Mouse (Mus musculus) ES-Bruce4 (cell line): ENCODE measurements around the gene Fam76b. TPM values are rescaled to one million over a fixed set of nuclear protein-coding genes. Genes with fewer than 3 reads are reported as not detected.

Experiments used
- H3K27ac ChIP-seq: 2 replicates; pipeline ENCODE4 v1.5.1; 2012; ENCODE audit warnings: low read length, inconsistent platforms; ENCODE audit not compliant: insufficient read depth
- H3K27me3 ChIP-seq: 2 replicates; pipeline ENCODE4 v1.6.1; 2012; ENCODE audit warnings: mild to moderate bottlenecking, low read length, inconsistent platforms; ENCODE audit not compliant: control insufficient read depth, poor library complexity, insufficient read depth, severe bottlenecking
- H3K36me3 ChIP-seq: 2 replicates; pipeline ENCODE4 v1.6.1; 2012; ENCODE audit warnings: inconsistent platforms, mild to moderate bottlenecking, low read length, moderate library complexity; ENCODE audit not compliant: control insufficient read depth, poor library complexity, insufficient read depth, severe bottlenecking
- H3K4me1 ChIP-seq: one replicate; pipeline ENCODE4 v1.8.1; 2011; ENCODE audit warnings: low read length; ENCODE audit not compliant: control insufficient read depth, insufficient read depth
- H3K4me3 ChIP-seq: 2 replicates; pipeline ENCODE4 v1.5.1; 2011; ENCODE audit warnings: low read depth, mild to moderate bottlenecking, low read length
- H3K9ac ChIP-seq: 2 replicates; pipeline ENCODE4 v1.6.1; 2012; ENCODE audit warnings: low read depth, mild to moderate bottlenecking, inconsistent platforms; ENCODE audit not compliant: poor library complexity, severe bottlenecking
- H3K9me3 ChIP-seq: replicated peaks from 2 replicates; pipeline ENCODE4 v1.6.1; 2012; ENCODE audit warnings: mild to moderate bottlenecking, low read length, inconsistent platforms; ENCODE audit not compliant: control insufficient read depth, poor library complexity, insufficient read depth, severe bottlenecking
- CTCF ChIP-seq: IDR thresholded peaks from one replicate; pipeline ENCODE4 v1.8.1; 2011; ENCODE audit warnings: low read depth, low read length
- EP300 ChIP-seq: IDR thresholded peaks from 2 replicates; pipeline ENCODE4 v1.6.1; 2011; ENCODE audit warnings: low read depth, low read length; ENCODE audit not compliant: insufficient read depth
- POLR2A ChIP-seq: IDR thresholded peaks from one replicate; pipeline ENCODE4 v1.8.1; 2011; ENCODE audit warnings: low read length; ENCODE audit not compliant: insufficient read depth
- polyA plus RNA-seq: library from polyadenylated mRNA; stranded (reverse); fragments of >200 nt; gene quantifications from 2 replicates; pipeline ENCODE4 v1.2.4, GENCODE M21; 2011; ENCODE audit warnings: low read depth; ENCODE audit not compliant: missing spikeins, insufficient read depth, insufficient read length

Gene Fam76b
- polyA plus RNA-seq, 1 experiment = 58.8 TPM

DNA sequence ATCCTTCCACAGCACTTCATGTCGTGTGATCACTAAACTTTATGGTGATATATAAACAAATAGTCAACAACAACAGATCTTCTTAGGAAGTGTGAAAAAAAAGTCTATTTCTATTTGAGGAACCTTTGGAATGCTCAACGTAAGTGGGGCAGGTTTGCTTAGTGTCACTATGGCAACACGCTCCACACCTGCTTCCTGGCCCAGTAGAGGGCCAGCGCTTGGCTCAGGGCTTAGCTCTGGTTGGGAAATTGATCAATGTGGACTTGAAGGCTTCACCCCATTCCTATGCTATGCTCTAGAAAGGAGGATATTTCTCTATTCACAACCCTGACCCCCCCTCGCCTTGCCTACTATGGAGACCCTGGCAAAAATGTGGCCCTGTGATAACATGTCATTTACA lies 62.7 kb downstream of the Fam76b start:
- H3K36me3 ChIP-seq = no peaks in the 10 kb centered on the region
- TF ChIP-seq CTCF (no peak), POLR2A (no peak), EP300 (no peak)
- H3K9ac ChIP-seq = no peak overlapping the region
- H3K4me3 ChIP-seq = no peak overlapping the region
- no peaks in the 10 kb centered on the region for H3K27me3 ChIP-seq
- no peak overlapping the region for H3K27ac ChIP-seq
- no peaks in the 10 kb centered on the region; the same call in 1 of the 2 replicates for H3K9me3 ChIP-seq
- no peaks in the 10 kb centered on the region for H3K4me1 ChIP-seq

DNA sequence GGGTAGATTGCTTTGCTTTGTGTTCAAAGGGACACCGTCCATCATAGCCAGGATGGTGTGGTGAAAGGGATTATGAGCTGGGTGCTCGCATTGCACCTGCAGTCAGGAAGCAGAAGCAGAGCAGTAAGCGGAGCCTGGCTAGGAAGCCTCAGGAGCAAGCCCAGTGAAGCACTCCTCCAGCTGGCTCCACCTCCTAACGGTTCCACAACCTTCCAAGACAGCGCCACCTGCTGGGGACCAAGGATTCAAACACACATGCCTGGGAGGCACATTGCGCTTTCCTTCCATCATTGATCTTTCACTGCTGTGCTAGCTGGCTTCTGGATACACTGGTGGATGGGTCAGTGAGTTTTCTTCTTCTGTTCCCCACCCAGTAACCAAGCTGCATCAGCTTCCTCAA lies 64.4 kb downstream of the Fam76b start:
- Histone ChIP-seq H3K27ac (no peak overlapping the region), H3K9me3 (no peaks in the 10 kb centered on the region; the same call in 1 of the 2 replicates), H3K36me3 (no peaks in the 10 kb centered on the region), H3K27me3 (no peaks in the 10 kb centered on the region), H3K4me1 (no peaks in the 10 kb centered on the region), H3K9ac (no peak overlapping the region), H3K4me3 (no peak overlapping the region)
- TF ChIP-seq CTCF (peak; percentile 34), POLR2A (no peak)

DNA sequence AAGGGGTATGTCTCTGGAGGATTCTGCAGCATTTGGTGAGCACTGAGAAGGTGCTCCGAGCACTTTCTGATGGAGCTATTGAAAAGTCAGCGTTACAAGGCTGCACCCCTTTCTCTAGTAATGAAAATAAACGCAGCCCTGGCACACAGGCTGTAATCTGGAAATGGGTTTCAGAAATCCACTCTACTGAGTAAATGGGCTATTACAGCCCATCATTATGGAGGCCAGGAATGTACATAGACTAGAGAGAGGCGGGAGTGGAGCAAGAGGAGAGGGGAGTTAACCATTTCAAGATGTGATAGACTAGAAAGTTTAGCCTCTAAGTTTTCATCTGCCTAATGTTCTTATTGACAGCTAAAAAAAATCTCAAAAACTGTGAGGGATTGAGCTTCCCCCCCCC lies 65.5 kb downstream of the Fam76b start:
- H3K4me3 ChIP-seq = no peak overlapping the region
- H3K9ac ChIP-seq = no peak overlapping the region
- H3K9me3 ChIP-seq = no peaks in the 10 kb centered on the region; the same call in 1 of the 2 replicates
- no peaks in the 10 kb centered on the region for H3K27me3 ChIP-seq
- H3K27ac ChIP-seq = no peak overlapping the region
- no peaks in the 10 kb centered on the region for H3K36me3 ChIP-seq
- TF ChIP-seq EP300 (no peak), CTCF (no peak), POLR2A (no peak)
- no peaks in the 10 kb centered on the region for H3K4me1 ChIP-seq

DNA sequence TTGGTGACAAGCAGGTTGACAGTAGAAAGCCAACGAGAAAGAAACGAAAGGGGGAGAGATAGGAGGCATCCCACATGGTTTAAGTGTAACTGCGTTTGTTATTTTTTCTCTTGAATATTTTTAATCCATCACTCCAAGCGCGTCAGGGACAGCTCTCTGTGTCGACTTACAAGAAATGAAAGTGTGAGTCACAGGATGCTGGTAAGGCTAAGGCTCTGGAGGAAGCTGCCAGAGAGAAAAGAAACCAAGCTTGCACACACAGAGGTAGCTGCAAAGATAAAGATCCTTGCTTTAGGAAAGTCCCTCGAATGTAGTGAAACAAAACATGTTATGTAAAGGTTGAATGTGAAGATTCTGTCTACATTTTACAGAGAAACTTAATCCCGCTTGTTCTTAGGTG lies 67.0 kb downstream of the Fam76b start:
- TF ChIP-seq CTCF (no peak), EP300 (no peak), POLR2A (no peak)
- no peak overlapping the region for H3K4me3 ChIP-seq
- no peak overlapping the region for H3K9ac ChIP-seq
- H3K4me1 ChIP-seq = no peaks in the 10 kb centered on the region
- no peaks in the 10 kb centered on the region; the same call in 1 of the 2 replicates for H3K9me3 ChIP-seq
- H3K27ac ChIP-seq = no peak overlapping the region
- H3K36me3 ChIP-seq = no peaks in the 10 kb centered on the region
- no peaks in the 10 kb centered on the region for H3K27me3 ChIP-seq

DNA sequence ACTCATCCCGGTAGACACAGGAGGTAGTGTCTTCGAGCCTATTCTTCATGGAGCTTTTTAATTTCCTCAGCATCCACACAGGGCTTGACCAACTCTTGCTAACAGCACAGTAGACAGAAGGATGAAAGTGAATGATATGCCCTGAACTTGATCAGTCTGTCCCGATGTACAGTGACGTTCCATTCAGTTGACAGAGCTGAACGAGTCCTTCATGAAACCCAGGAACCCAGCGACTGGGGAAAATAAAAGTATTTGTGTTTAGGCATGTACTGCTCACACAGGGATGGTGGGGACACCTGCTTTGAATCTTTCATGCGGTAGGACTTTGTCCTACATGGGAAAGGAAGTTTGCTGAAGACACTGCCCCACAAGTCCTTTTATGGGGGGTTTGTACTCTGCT lies 67.4 kb downstream of the Fam76b start:
- Histone ChIP-seq H3K36me3 (no peaks in the 10 kb centered on the region), H3K27ac (no peak overlapping the region), H3K27me3 (no peaks in the 10 kb centered on the region), H3K9me3 (no peaks in the 10 kb centered on the region; the same call in 1 of the 2 replicates), H3K4me3 (no peak overlapping the region), H3K4me1 (no peaks in the 10 kb centered on the region), H3K9ac (no peak overlapping the region)
- TF ChIP-seq POLR2A = no peak

DNA sequence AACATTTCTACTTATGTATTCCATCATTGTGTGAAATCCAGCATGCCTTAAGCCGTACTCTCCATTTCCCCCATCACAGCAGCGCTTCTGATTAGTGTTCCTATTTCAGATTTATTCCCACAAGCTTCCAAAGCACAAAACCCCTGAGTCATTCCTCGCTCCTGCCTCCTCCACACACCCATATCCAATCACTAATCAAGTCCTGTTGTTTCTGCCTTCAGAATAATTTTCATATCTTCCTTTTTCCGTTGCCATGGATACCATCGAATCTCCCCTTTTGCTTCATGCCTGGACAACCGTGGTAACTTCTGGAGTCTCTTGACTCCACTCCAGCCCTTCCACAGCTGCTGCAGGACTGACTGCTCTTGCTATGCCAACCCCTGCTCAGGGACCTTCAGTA lies 68.5 kb downstream of the Fam76b start:
- Histone ChIP-seq H3K4me3 (no peak overlapping the region), H3K27me3 (no peaks in the 10 kb centered on the region), H3K36me3 (no peaks in the 10 kb centered on the region), H3K9me3 (no peaks in the 10 kb centered on the region; the same call in 1 of the 2 replicates), H3K9ac (no peak overlapping the region), H3K4me1 (no peaks in the 10 kb centered on the region), H3K27ac (no peak overlapping the region)
- TF ChIP-seq EP300 (no peak), CTCF (no peak), POLR2A (no peak)
